Mouse (Mus musculus): ENCODE measurements around the gene Smg5. TPM values are rescaled to one million over a fixed set of nuclear protein-coding genes. Genes with fewer than 3 reads are reported as not detected.
"Not testable (repeated sequence)": the region's sequence is repeated elsewhere in the genome, so short reads cannot be mapped to it uniquely, and the experiment has no call there.

Gene Smg5
- polyA plus RNA-seq, 1 experiment = 105 TPM

- not testable (repeated sequence) for H3K27me3 ChIP-seq (ENCODE audit: control insufficient read depth, insufficient read depth, low read length); H3K4me3 ChIP-seq (ENCODE audit: control insufficient read depth, low read depth, low read length); H3K27ac ChIP-seq (ENCODE audit: control insufficient read depth, insufficient read depth, low read depth, low read length); H3K4me1 ChIP-seq (ENCODE audit: control insufficient read depth, insufficient read depth, low read length); H3K36me3 ChIP-seq (ENCODE audit: control insufficient read depth, insufficient read depth, low read length)
Measured at GRCm38 (mm10) chr3:88372643-88373042, 36.6 kb downstream of the Smg5 start, which contains the start of gene Bglap3. Bglap3 (minus strand) TSS chr3:88372743.

- H3K4me3 ChIP-seq (ENCODE audit: control insufficient read depth, low read depth, low read length); H3K27ac ChIP-seq (ENCODE audit: control insufficient read depth, insufficient read depth, low read depth, low read length); H3K27me3 ChIP-seq (ENCODE audit: control insufficient read depth, insufficient read depth, low read length); H3K36me3 ChIP-seq (ENCODE audit: control insufficient read depth, insufficient read depth, low read length); H3K4me1 ChIP-seq (ENCODE audit: control insufficient read depth, insufficient read depth, low read length): not testable (repeated sequence)
Measured at GRCm38 (mm10) chr3:88375750-88376626, 39.9 kb downstream of the Smg5 start.

- not testable (repeated sequence) for H3K27ac ChIP-seq (ENCODE audit: control insufficient read depth, insufficient read depth, low read depth, low read length); H3K4me3 ChIP-seq (ENCODE audit: control insufficient read depth, low read depth, low read length)
Measured at GRCm38 (mm10) chr3:88376644-88377043, 40.6 kb downstream of the Smg5 start.

GRCm38 (mm10) chr3:88378599-88378998 is 42.5 kb downstream of the Smg5 start, which contains the start of gene Bglap2:
Bglap2 (minus strand) TSS chr3:88378699.
- H3K27me3 ChIP-seq (ENCODE audit: control insufficient read depth, insufficient read depth, low read length); H3K36me3 ChIP-seq (ENCODE audit: control insufficient read depth, insufficient read depth, low read length); H3K4me1 ChIP-seq (ENCODE audit: control insufficient read depth, insufficient read depth, low read length); H3K27ac ChIP-seq (ENCODE audit: control insufficient read depth, insufficient read depth, low read depth, low read length); H3K4me3 ChIP-seq (ENCODE audit: control insufficient read depth, low read depth, low read length): not testable (repeated sequence)

More at GRCm38 (mm10) chr3:88376644-88377043, 40.6 kb downstream of the Smg5 start:
- not testable (repeated sequence) for H3K4me1 ChIP-seq (ENCODE audit: control insufficient read depth, insufficient read depth, low read length); H3K27me3 ChIP-seq (ENCODE audit: control insufficient read depth, insufficient read depth, low read length); H3K36me3 ChIP-seq (ENCODE audit: control insufficient read depth, insufficient read depth, low read length)

GRCm38 (mm10) chr3:88381389-88382315 is 45.6 kb downstream of the Smg5 start:
- H3K27ac ChIP-seq (ENCODE audit: control insufficient read depth, insufficient read depth, low read depth, low read length); H3K4me3 ChIP-seq (ENCODE audit: control insufficient read depth, low read depth, low read length); H3K4me1 ChIP-seq (ENCODE audit: control insufficient read depth, insufficient read depth, low read length); H3K36me3 ChIP-seq (ENCODE audit: control insufficient read depth, insufficient read depth, low read length); H3K27me3 ChIP-seq (ENCODE audit: control insufficient read depth, insufficient read depth, low read length): not testable (repeated sequence)

- not testable (repeated sequence) for H3K4me3 ChIP-seq (ENCODE audit: control insufficient read depth, low read depth, low read length); H3K4me1 ChIP-seq (ENCODE audit: control insufficient read depth, insufficient read depth, low read length); H3K36me3 ChIP-seq (ENCODE audit: control insufficient read depth, insufficient read depth, low read length); H3K27me3 ChIP-seq (ENCODE audit: control insufficient read depth, insufficient read depth, low read length); H3K27ac ChIP-seq (ENCODE audit: control insufficient read depth, insufficient read depth, low read depth, low read length)
Measured at GRCm38 (mm10) chr3:88382383-88382782, 46.3 kb downstream of the Smg5 start.

- no peaks in the 10 kb centered on the region for H3K27me3 ChIP-seq (ENCODE audit: control insufficient read depth, insufficient read depth, low read length)
- no peak within 1 kb of the TSS for H3K4me3 ChIP-seq (ENCODE audit: control insufficient read depth, low read depth, low read length)
- TF ChIP-seq POLR2A (IDR thresholded peaks at IDR 0.05; ENCODE audit: control insufficient read depth, low read depth, low read length) (no peak), CTCF (IDR thresholded peaks at IDR 0.05; ENCODE audit: control insufficient read depth, insufficient read depth, insufficient replicate concordance, low read depth, low read length) (no peak)
- no peak within 1 kb of the TSS for H3K27ac ChIP-seq (ENCODE audit: control insufficient read depth, insufficient read depth, low read depth, low read length)
- no peaks in the 10 kb centered on the region; the same call in 1 of the 2 replicates for H3K4me1 ChIP-seq (ENCODE audit: control insufficient read depth, insufficient read depth, low read length)
- no peaks in the 10 kb centered on the region for H3K36me3 ChIP-seq (ENCODE audit: control insufficient read depth, insufficient read depth, low read length)
Measured at GRCm38 (mm10) chr3:88384364-88384763, 48.3 kb downstream of the Smg5 start, which contains the start of gene Bglap. Bglap (minus strand) TSS chr3:88384464.

Data from testis, adult 2 months (tissue).